In the genomic region with DNA sequence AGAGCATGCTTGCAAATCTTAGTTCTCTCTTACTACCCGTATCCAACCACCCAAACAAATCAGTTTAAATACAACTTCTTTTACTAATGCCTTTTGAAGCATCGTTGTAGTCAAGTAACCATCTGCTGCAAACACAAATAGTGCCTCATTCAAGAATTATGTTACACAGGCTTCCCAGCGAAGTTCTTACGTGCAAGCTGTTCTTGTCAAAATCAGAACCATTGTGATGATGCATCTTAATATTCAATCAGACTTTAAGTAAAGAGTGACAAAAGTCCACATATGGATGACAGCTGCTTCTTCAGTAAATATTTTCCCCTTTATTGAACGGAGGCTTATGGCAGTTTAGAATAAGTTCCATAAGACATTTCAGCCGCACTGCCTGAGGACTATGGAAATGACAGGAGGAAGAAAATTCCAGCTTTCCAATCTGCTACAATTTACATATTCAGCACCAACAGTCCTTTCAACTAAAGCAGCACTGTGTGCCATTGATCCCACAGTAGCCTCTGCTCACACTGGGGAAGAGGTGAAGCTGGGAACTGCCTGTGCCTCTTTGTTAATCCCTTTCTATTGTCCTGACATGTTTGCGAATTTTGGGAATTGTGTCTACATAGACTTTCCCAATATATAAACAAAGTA, we compare ENCODE assay signal across 14 mouse cellular contexts.
DNase-seq lines count a peak whose midpoint lies in the region; ATAC-seq and TF ChIP-seq lines count a peak whose summit lies in the region.
"Had no signal": no experiment of that assay in that cellular context is flagged by ENCODE, and none has a peak within 500 bp of the region (broad histone marks: within the 10 kb centered on the region; RNA-seq: fewer than 3 reads in every experiment).

No protein-coding gene starts in this region.

- no peaks in the 10 kb centered on the region for H3K79me2 ChIP-seq in heart, adult 2 months (replicated peaks; ENCODE audit: control insufficient read depth, insufficient read depth, low read length)

- no peaks in the 10 kb centered on the region for H3K9me3 ChIP-seq in forebrain, embryonic 10.5 days
- H3K9me3 ChIP-seq in hindbrain, embryonic 13.5 days = no peaks in the 10 kb centered on the region
- no peaks in the 10 kb centered on the region for H3K9me3 ChIP-seq in midbrain, embryonic 16.5 days (replicated peaks; ENCODE audit: control insufficient read depth, low read length, poor library complexity, severe bottlenecking)
- H3K9me3 ChIP-seq: embryonic facial prominence, embryonic 12.5 days; G1E; heart, embryonic 15.5 days; limb, embryonic 13.5 days had no signal

- no peak for TF ChIP-seq CTCF in heart, adult 2 months (IDR thresholded peaks at IDR 0.05)

- DNase-seq in layer of hippocampus, adult 18-20 months (ENCODE audit: low spot score in 2 of 2) = peak; percentile 35 to 78
- DNase-seq in layer of hippocampus, postnatal 10 days (ENCODE audit: low spot score in 2 of 2) = no peak
- no peak for DNase-seq in forebrain, embryonic 10.5 days (ENCODE audit: extremely low spot score, low spot score)
- no peak for DNase-seq in heart, adult 2 months
- DNase-seq in lung, postnatal 25 days (ENCODE audit: low spot score) = no peak
- DNase-seq: cerebellum, adult 8-10 months; lung, adult 18-20 months had no signal

- intact Hi-C loops in heart, adult 2 months (cut with DNase I) = no loop called here

- H3K4me1 ChIP-seq in forebrain, embryonic 10.5 days = peaks cover 12% of the 10 kb centered on the region
- peaks cover 7% of the 10 kb centered on the region; the same call in 1 of the 2 replicates for H3K4me1 ChIP-seq in hindbrain, embryonic 13.5 days (replicated peaks)
- H3K4me1 ChIP-seq in midbrain, embryonic 16.5 days (ENCODE audit: control insufficient read depth, insufficient read depth, low read length) = peaks cover 9% of the 10 kb centered on the region
- H3K4me1 ChIP-seq in heart, adult 2 months (ENCODE audit: control insufficient read depth, insufficient read depth, low read length) = no peaks in the 10 kb centered on the region
- H3K4me1 ChIP-seq: embryonic facial prominence, embryonic 12.5 days; heart, embryonic 15.5 days; limb, embryonic 13.5 days had no signal

- no peak for TF ChIP-seq EP300 in heart, adult 2 months (IDR thresholded peaks at IDR 0.05; ENCODE audit: insufficient read depth, low read depth, low read length)

- H3K27me3 ChIP-seq in forebrain, embryonic 10.5 days (ENCODE audit: poor library complexity, severe bottlenecking) = no peaks in the 10 kb centered on the region
- no peaks in the 10 kb centered on the region for H3K27me3 ChIP-seq in hindbrain, embryonic 13.5 days
- no peaks in the 10 kb centered on the region for H3K27me3 ChIP-seq in midbrain, embryonic 16.5 days (ENCODE audit: control insufficient read depth, insufficient read depth, low read depth, low read length)
- H3K27me3 ChIP-seq in heart, adult 2 months (ENCODE audit: control insufficient read depth, insufficient read depth, low read length) = no peaks in the 10 kb centered on the region
- H3K27me3 ChIP-seq: embryonic facial prominence, embryonic 12.5 days; heart, embryonic 15.5 days; limb, embryonic 13.5 days had no signal

- peak overlapping the region; percentile 17; the same call in 1 of the 2 replicates for H3K27ac ChIP-seq in forebrain, embryonic 10.5 days
- H3K27ac ChIP-seq in hindbrain, embryonic 13.5 days = no peak overlapping the region
- no peak overlapping the region for H3K27ac ChIP-seq in midbrain, embryonic 16.5 days (ENCODE audit: low read length)
- no peak overlapping the region for H3K27ac ChIP-seq in heart, adult 2 months
- H3K27ac ChIP-seq: embryonic facial prominence, embryonic 12.5 days; heart, embryonic 15.5 days; limb, embryonic 13.5 days; macrophage had no signal

- no peak for TF ChIP-seq POLR2A in heart, adult 2 months (IDR thresholded peaks at IDR 0.05; ENCODE audit: insufficient read depth, low read depth, low read length)

- H3K9ac ChIP-seq in hindbrain, embryonic 13.5 days = no peak overlapping the region
- H3K9ac ChIP-seq in midbrain, embryonic 16.5 days (ENCODE audit: low read depth, low read length) = no peak overlapping the region
- no peak overlapping the region for H3K9ac ChIP-seq in heart, adult 2 months (ENCODE audit: low read depth, low read length)
- H3K9ac ChIP-seq: embryonic facial prominence, embryonic 12.5 days; heart, embryonic 15.5 days; limb, embryonic 13.5 days had no signal

- no peak overlapping the region for H3K4me2 ChIP-seq in hindbrain, embryonic 13.5 days
- 0 out of 2 replicates have a peak overlapping the region, but pooled peaks have one; percentile 17 for H3K4me2 ChIP-seq in midbrain, embryonic 16.5 days (ENCODE audit: low read length)
- H3K4me2 ChIP-seq: embryonic facial prominence, embryonic 12.5 days; heart, embryonic 15.5 days; limb, embryonic 13.5 days had no signal

- ATAC-seq in hindbrain, embryonic 13.5 days (ENCODE audit: low FRiP score) = 0 out of 2 replicates have a peak, but pooled peaks have one; percentile 39
- ATAC-seq in midbrain, embryonic 16.5 days = peak; percentile 71

- H3K36me3 ChIP-seq in forebrain, embryonic 10.5 days (replicated peaks) = no peaks in the 10 kb centered on the region
- no peaks in the 10 kb centered on the region for H3K36me3 ChIP-seq in hindbrain, embryonic 13.5 days
- no peaks in the 10 kb centered on the region for H3K36me3 ChIP-seq in midbrain, embryonic 16.5 days (ENCODE audit: control insufficient read depth, insufficient read depth, low read length)
- no peaks in the 10 kb centered on the region for H3K36me3 ChIP-seq in heart, adult 2 months (ENCODE audit: control insufficient read depth, insufficient read depth, low read length)
- H3K36me3 ChIP-seq: embryonic facial prominence, embryonic 12.5 days; G1E; heart, embryonic 15.5 days; limb, embryonic 13.5 days had no signal

- 74% methylated on average over 7 of the region's 7 CpGs for WGBS in forebrain, embryonic 10.5 days
- 50% methylated on average over 7 of the region's 7 CpGs for WGBS in hindbrain, embryonic 13.5 days
- WGBS in midbrain, embryonic 16.5 days = 14% methylated on average over 7 of the region's 7 CpGs
- WGBS in heart, adult 2 months = 74% methylated on average over 7 of the region's 7 CpGs

- no peak overlapping the region for H3K4me3 ChIP-seq in forebrain, embryonic 10.5 days
- H3K4me3 ChIP-seq in hindbrain, embryonic 13.5 days = no peak overlapping the region
- H3K4me3 ChIP-seq in midbrain, embryonic 16.5 days (ENCODE audit: low read depth, low read length) = no peak overlapping the region
- H3K4me3 ChIP-seq in heart, adult 2 months = no peak overlapping the region
- H3K4me3 ChIP-seq: embryonic facial prominence, embryonic 12.5 days; heart, embryonic 15.5 days; limb, embryonic 13.5 days had no signal

Comparison
In these comparisons a context has a peak if more than half of its experiments do, and no peak if none do; other contexts are left out.
1. DNase-seq: peak in layer of hippocampus, adult 18-20 months (2 of 2); none in layer of hippocampus, postnatal 10 days (0 of 2), forebrain, embryonic 10.5 days (single experiment), heart, adult 2 months (0 of 2) and lung, postnatal 25 days (single experiment).